27 mouse cellular contexts compared by ENCODE assay signal in the genomic region with DNA sequence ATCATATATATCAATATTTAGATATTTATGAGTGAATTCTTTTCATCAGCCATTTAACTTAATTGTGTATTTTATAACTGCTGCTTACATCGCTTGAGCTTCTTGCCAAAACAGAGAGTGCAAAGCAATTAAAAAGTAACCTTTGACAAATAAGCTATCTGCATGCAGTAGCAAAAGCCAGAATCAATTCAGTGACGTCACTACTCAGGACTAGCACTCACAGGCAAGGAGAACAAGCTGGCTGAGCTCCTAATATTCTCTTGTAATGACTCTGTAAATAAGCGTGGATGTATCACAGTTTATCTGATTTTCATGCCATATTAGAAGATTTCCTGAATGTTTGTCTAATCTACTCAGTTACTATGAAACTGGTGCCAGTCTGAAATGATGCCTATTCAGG. TPM values are rescaled to one million over a fixed set of nuclear protein-coding genes. Genes with fewer than 3 reads are reported as not detected.
DNase-seq lines count a peak whose midpoint lies in the region; ATAC-seq and TF ChIP-seq lines count a peak whose summit lies in the region.
"Had no signal": no experiment of that assay in that cellular context is flagged by ENCODE, and none has a peak within 500 bp of the region (broad histone marks: within the 10 kb centered on the region; RNA-seq: fewer than 3 reads in every experiment).

No protein-coding gene starts in this region.

- H3K4me1 ChIP-seq in cerebellum, adult 2 months (ENCODE audit: control insufficient read depth, insufficient read depth, low read length), result peaks cover 17% of the 10 kb centered on the region; the same call in 1 of the 2 replicates
- H3K4me1 ChIP-seq in hindbrain, embryonic 13.5 days (replicated peaks), result peaks cover 24% of the 10 kb centered on the region
- peaks cover 10% of the 10 kb centered on the region for H3K4me1 ChIP-seq in hindbrain, embryonic 12.5 days
- H3K4me1 ChIP-seq in midbrain, embryonic 14.5 days (ENCODE audit: control insufficient read depth, insufficient read depth, low read length), result peaks cover 15% of the 10 kb centered on the region
- H3K4me1 ChIP-seq in midbrain, embryonic 10.5 days, result peaks cover 43% of the 10 kb centered on the region
- no peaks in the 10 kb centered on the region for H3K4me1 ChIP-seq in hindbrain, postnatal 0 days (ENCODE audit: insufficient read depth, low read length)

- no peaks in the 10 kb centered on the region for H3K36me3 ChIP-seq in hindbrain, embryonic 13.5 days
- H3K36me3 ChIP-seq in hindbrain, embryonic 12.5 days, result no peaks in the 10 kb centered on the region
- H3K36me3 ChIP-seq in midbrain, embryonic 14.5 days (ENCODE audit: control insufficient read depth, insufficient read depth, low read length), result no peaks in the 10 kb centered on the region
- no peaks in the 10 kb centered on the region for H3K36me3 ChIP-seq in midbrain, embryonic 10.5 days
- no peaks in the 10 kb centered on the region for H3K36me3 ChIP-seq in hindbrain, postnatal 0 days (ENCODE audit: insufficient read depth, low read length)
- H3K36me3 ChIP-seq: embryonic facial prominence, embryonic 10.5 days; forebrain, embryonic 10.5 days; forebrain, embryonic 15.5 days; G1E; heart, embryonic 10.5 days; heart, embryonic 15.5 days had no signal

- no peak overlapping the region for H3K9ac ChIP-seq in hindbrain, embryonic 13.5 days
- H3K9ac ChIP-seq in hindbrain, embryonic 12.5 days, result no peak overlapping the region
- no peak overlapping the region for H3K9ac ChIP-seq in midbrain, embryonic 14.5 days (replicated peaks; ENCODE audit: low read length)
- H3K9ac ChIP-seq in hindbrain, postnatal 0 days (replicated peaks; ENCODE audit: low read length), result no peak overlapping the region
- H3K9ac ChIP-seq: forebrain, embryonic 15.5 days; heart, embryonic 15.5 days had no signal

- peak in 1 of 2 experiments; percentile 61 for DNase-seq in cerebellum, adult 2 months
- DNase-seq in midbrain, embryonic 14.5 days, result peak; percentile 26
- no peak for DNase-seq in midbrain, embryonic 10.5 days (ENCODE audit: low spot score)
- DNase-seq in hindbrain, postnatal 0 days (ENCODE audit: low spot score), result no peak
- DNase-seq: adrenal gland, adult 8-10 months; adrenal gland, postnatal 36 days; B cell, adult 2 months; cerebellum, adult 8-10 months; cerebellum, postnatal 36 days; gastrocnemius, postnatal 36 days; heart, adult 18-20 months; heart, postnatal 14 days had no signal

- TF ChIP-seq POLR2A in cerebellum, adult 2 months (IDR thresholded peaks at IDR 0.05; ENCODE audit: borderline replicate concordance, insufficient read depth, low read length), result no peak

- H3K27ac ChIP-seq in cerebellum, adult 2 months (ENCODE audit: insufficient read depth, low read length), result no peak overlapping the region
- H3K27ac ChIP-seq in hindbrain, embryonic 13.5 days, result no peak overlapping the region
- H3K27ac ChIP-seq in hindbrain, embryonic 12.5 days, result no peak overlapping the region
- H3K27ac ChIP-seq in midbrain, embryonic 14.5 days (replicated peaks; ENCODE audit: low read depth, low read length), result no peak overlapping the region
- H3K27ac ChIP-seq in midbrain, embryonic 10.5 days (replicated peaks), result no peak overlapping the region
- H3K27ac ChIP-seq in hindbrain, postnatal 0 days, result no peak overlapping the region
- H3K27ac ChIP-seq: embryonic facial prominence, embryonic 10.5 days; forebrain, embryonic 10.5 days; forebrain, embryonic 15.5 days; heart, embryonic 10.5 days; heart, embryonic 15.5 days had no signal

- H3K27me3 ChIP-seq in cerebellum, adult 2 months (ENCODE audit: control insufficient read depth, insufficient read depth, low read length), result no peaks in the 10 kb centered on the region
- H3K27me3 ChIP-seq in hindbrain, embryonic 13.5 days, result peaks cover 32% of the 10 kb centered on the region
- H3K27me3 ChIP-seq in hindbrain, embryonic 12.5 days, result peaks cover 14% of the 10 kb centered on the region
- H3K27me3 ChIP-seq in midbrain, embryonic 14.5 days (ENCODE audit: control insufficient read depth, insufficient read depth, low read length), result peaks cover 8% of the 10 kb centered on the region
- H3K27me3 ChIP-seq in midbrain, embryonic 10.5 days (ENCODE audit: low read depth, poor library complexity, severe bottlenecking), result peaks cover 39% of the 10 kb centered on the region
- H3K27me3 ChIP-seq in hindbrain, postnatal 0 days (ENCODE audit: insufficient read depth, low read length), result peaks cover 8% of the 10 kb centered on the region

- peak overlapping the region; percentile 4; the same call in 1 of the 2 replicates for H3K4me2 ChIP-seq in hindbrain, embryonic 13.5 days
- no peak overlapping the region for H3K4me2 ChIP-seq in hindbrain, embryonic 12.5 days (replicated peaks)
- H3K4me2 ChIP-seq in midbrain, embryonic 14.5 days (ENCODE audit: low read length), result no peak overlapping the region
- H3K4me2 ChIP-seq in hindbrain, postnatal 0 days (ENCODE audit: low read depth, low read length), result 0 out of 2 replicates have a peak overlapping the region, but pooled peaks have one; percentile 8
- H3K4me2 ChIP-seq: forebrain, embryonic 15.5 days; heart, embryonic 15.5 days had no signal

- no peak for TF ChIP-seq CTCF in cerebellum, adult 2 months (IDR thresholded peaks at IDR 0.05; ENCODE audit: borderline replicate concordance, insufficient read depth, low read depth, low read length)
- TF ChIP-seq CTCF in hindbrain, postnatal 0 days (IDR thresholded peaks at IDR 0.05; ENCODE audit: low read depth), result no peak

- no peaks in the 10 kb centered on the region for H3K9me3 ChIP-seq in hindbrain, embryonic 13.5 days
- H3K9me3 ChIP-seq in hindbrain, embryonic 12.5 days (replicated peaks), result no peaks in the 10 kb centered on the region
- H3K9me3 ChIP-seq in midbrain, embryonic 14.5 days (ENCODE audit: control insufficient read depth, low read length), result no peaks in the 10 kb centered on the region
- no peaks in the 10 kb centered on the region for H3K9me3 ChIP-seq in midbrain, embryonic 10.5 days (replicated peaks)
- no peaks in the 10 kb centered on the region for H3K9me3 ChIP-seq in hindbrain, postnatal 0 days (ENCODE audit: low read length)
- H3K9me3 ChIP-seq: embryonic facial prominence, embryonic 10.5 days; forebrain, embryonic 10.5 days; forebrain, embryonic 15.5 days; heart, embryonic 10.5 days; heart, embryonic 15.5 days had no signal

- no peak for ATAC-seq in cerebellum, adult (ENCODE audit: insufficient number of reproducible peaks, low FRiP score, low TSS enrichment)
- ATAC-seq in hindbrain, embryonic 13.5 days (ENCODE audit: low FRiP score), result no peak
- no peak for ATAC-seq in hindbrain, embryonic 12.5 days (ENCODE audit: low FRiP score)
- no peak for ATAC-seq in midbrain, embryonic 14.5 days (ENCODE audit: low FRiP score, low TSS enrichment)
- no peak for ATAC-seq in hindbrain, postnatal 0 days
- ATAC-seq: CD4-positive, CD25-positive, alpha-beta regulatory T cell, adult 4 months; forebrain, embryonic 15.5 days; inflammation-experienced regulatory T-cells, adult 6 months; intestine, postnatal 0 days had no signal

- H3K4me3 ChIP-seq in cerebellum, adult 2 months (replicated peaks; ENCODE audit: insufficient read depth, low read depth, low read length), result peak overlapping the region; percentile 23
- no peak overlapping the region for H3K4me3 ChIP-seq in hindbrain, embryonic 13.5 days
- no peak overlapping the region for H3K4me3 ChIP-seq in hindbrain, embryonic 12.5 days
- H3K4me3 ChIP-seq in midbrain, embryonic 14.5 days (replicated peaks; ENCODE audit: low read depth, low read length), result no peak overlapping the region
- no peak overlapping the region for H3K4me3 ChIP-seq in midbrain, embryonic 10.5 days
- no peak overlapping the region for H3K4me3 ChIP-seq in hindbrain, postnatal 0 days (ENCODE audit: low read length)
- H3K4me3 ChIP-seq: embryonic facial prominence, embryonic 10.5 days; erythroblast, embryonic 14.5 days; forebrain, embryonic 10.5 days; forebrain, embryonic 15.5 days; heart, embryonic 10.5 days; heart, embryonic 15.5 days had no signal

- WGBS in cerebellum, adult 2 months, result 17% methylated on average over 3 of the region's 3 CpGs
- WGBS in hindbrain, embryonic 13.5 days, result 72% methylated on average over 3 of the region's 3 CpGs
- 83% methylated on average over 3 of the region's 3 CpGs for WGBS in hindbrain, embryonic 12.5 days
- 69% methylated on average over 3 of the region's 3 CpGs for WGBS in midbrain, embryonic 14.5 days
- WGBS in midbrain, embryonic 10.5 days, result 78% methylated on average over 3 of the region's 3 CpGs
- 50% methylated on average over 3 of the region's 3 CpGs for WGBS in hindbrain, postnatal 0 days

RNA-seq across cellular contexts. Expression of a gene that starts 5.8 kb away (rescaled TPM):
- polyA plus RNA-seq in cerebellum, adult 2 months (2012; rRNA removed), result 886 and 1,066 TPM in 2 replicates
- polyA plus RNA-seq in hindbrain, embryonic 13.5 days (2015; fragmentation: Nextera tagmentation; extraction: Ambion mirVana), result 35.3 and 39.3 TPM in 2 replicates
- polyA plus RNA-seq in hindbrain, embryonic 12.5 days (2016; fragmentation: Nextera tagmentation; extraction: Ambion mirVana), result 21.5 and 27.0 TPM in 2 replicates
- polyA plus RNA-seq in midbrain, embryonic 14.5 days (2014; fragmentation: Nextera tagmentation; extraction: Ambion mirVana), result 20.3 and 22.6 TPM in 2 replicates
- polyA plus RNA-seq in midbrain, embryonic 10.5 days (2016; fragmentation: Nextera tagmentation; extraction: Ambion mirVana), result 2.7 and 3.3 TPM in 2 replicates
- 163 and 181 TPM in 2 replicates for total RNA-seq in hindbrain, postnatal 0 days (2014; rRNA removed)
- polyA plus RNA-seq in hindbrain, postnatal 0 days (2015; fragmentation: Nextera tagmentation; extraction: Ambion mirVana), result 56.8 and 64.9 TPM in 2 replicates
- total RNA-seq: G1E; gastrocnemius, adult 8-10 months; gastrocnemius, postnatal 36 days; hematopoietic stem cell, adult 5-6 weeks had no signal
- polyA plus RNA-seq: CD4-positive, CD25-positive, alpha-beta regulatory T cell, adult 4 months; erythroblast, embryonic 14.5 days; G1E; heart, embryonic 15.5 days; inflammation-experienced regulatory T-cells, adult 6 months had no signal

Comparison
In these comparisons a context has a peak if more than half of its experiments do, and no peak if none do; other contexts are left out.
1. H3K4me2 ChIP-seq: peak in hindbrain, embryonic 13.5 days (single experiment) and hindbrain, postnatal 0 days (single experiment); none in hindbrain, embryonic 12.5 days (single experiment) and midbrain, embryonic 14.5 days (single experiment).
2. RNA of a gene that starts 5.8 kb away (polyA plus RNA-seq): 886 to 1,066 TPM in cerebellum, adult 2 months; 56.8 to 64.9 TPM in hindbrain, postnatal 0 days, 35.3 to 39.3 TPM in hindbrain, embryonic 13.5 days, 21.5 to 27.0 TPM in hindbrain, embryonic 12.5 days, 20.3 to 22.6 TPM in midbrain, embryonic 14.5 days and 2.7 to 3.3 TPM in midbrain, embryonic 10.5 days; every median in the first group is over 10 times any median in the second.